Mouse (Mus musculus): Measurements from ENCODE around the gene Fam13a.

Fam13a gene

GRCm38 (mm10) chr6:59024164-59024724 lies at the start of gene Fam13a:
Gene Fam13a, minus strand, starts transcription at chr6:59024549.
- peak; percentile 81 for DNase-seq (ENCODE audit: low spot score)

GRCm38 (mm10) chr6:59072096-59073060 lies 48.0 kb upstream of the Fam13a start:
- no peak for DNase-seq (ENCODE audit: low spot score)

DNA sequence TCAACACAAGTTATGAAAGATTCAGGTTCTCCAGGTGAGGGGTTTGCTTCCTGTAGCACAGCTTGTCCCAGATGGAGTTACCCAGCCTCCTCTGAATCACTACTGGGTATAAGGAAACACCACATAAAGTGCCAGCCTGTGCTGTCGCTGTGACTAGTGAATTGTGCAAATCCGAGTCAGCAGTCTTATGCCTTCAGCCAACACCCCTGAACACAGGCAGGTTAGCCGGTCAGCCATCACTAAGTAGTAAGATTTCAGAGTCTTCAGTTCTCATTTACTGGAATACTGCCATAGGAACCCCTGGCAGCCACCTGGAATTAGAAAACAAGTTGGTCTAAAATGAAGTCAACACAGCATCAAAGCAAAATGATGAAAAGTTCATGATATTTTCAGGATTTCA lies 47.3 kb upstream of the Fam13a start:
- no peak for DNase-seq (ENCODE audit: low spot score)

- no peak for DNase-seq (ENCODE audit: low spot score)
These were observed 43.8 kb upstream of the Fam13a start for GRCm38 (mm10) chr6:59068187-59068586.

DNA sequence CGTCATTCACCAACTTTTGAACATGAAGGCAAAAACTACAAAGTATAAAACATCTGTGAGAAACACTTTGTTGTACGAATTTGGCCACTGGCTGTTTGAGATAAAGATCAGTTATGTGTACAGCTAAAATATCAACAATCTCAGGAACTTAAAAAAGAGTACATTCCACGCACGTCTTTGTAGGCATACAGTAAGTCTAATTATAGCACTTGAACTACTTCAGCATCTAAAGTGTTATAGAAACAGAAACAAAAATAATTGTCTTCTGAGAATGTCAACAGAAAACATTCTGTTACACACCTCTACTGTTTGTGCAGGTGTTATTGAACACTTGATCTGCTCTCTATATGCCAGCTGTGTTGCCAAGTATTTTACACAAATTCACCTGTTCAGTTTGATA lies 40.1 kb upstream of the Fam13a start:
- no peak for DNase-seq (ENCODE audit: low spot score)

DNA sequence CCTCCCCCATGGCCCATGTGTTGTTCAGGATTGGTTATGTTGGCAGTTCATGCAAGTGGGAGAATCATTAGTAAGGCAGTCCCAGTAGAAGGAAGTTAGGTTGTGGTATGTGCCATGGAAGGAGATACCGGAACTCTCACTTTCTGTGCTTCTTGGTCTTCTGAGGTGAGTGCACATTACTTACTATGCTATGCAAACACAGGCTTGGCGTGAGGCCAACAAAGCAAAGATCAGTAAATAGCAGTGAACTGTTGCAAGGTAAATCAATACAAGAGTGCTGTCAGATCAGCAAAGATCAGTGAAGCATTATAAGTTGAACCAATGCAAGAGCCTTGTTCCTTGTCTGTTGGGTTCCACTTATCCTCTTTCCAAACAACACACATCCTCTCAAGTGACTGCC lies 28.9 kb upstream of the Fam13a start:
- DNase-seq (ENCODE audit: low spot score): no peak

DNA sequence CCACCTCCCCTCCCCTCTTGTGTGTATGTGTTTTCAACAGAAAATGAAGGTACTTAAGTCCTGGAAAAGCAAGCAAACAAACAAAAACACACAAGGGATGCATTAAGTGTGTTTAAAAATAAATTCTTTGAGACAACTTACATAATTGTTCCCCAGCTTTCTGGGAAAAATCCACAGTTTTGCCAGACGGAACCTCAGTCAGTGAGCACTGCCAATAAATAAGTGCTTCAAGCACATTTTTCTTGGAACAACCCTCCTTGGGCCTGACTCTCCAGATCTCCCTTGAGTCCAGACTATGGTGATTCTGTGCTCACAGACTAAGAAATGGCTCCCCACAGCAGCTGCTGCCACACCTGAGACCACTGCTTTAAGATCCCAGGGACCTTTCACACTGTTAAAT lies 15.4 kb upstream of the Fam13a start:
- no peak for DNase-seq (ENCODE audit: low spot score)

- no peak for DNase-seq (ENCODE audit: low spot score)
These were observed 8.4 kb upstream of the Fam13a start for GRCm38 (mm10) chr6:59032748-59033147.

- DNase-seq (ENCODE audit: low spot score): no peak
These were observed 7.2 kb upstream of the Fam13a start for GRCm38 (mm10) chr6:59031539-59031938.

DNA sequence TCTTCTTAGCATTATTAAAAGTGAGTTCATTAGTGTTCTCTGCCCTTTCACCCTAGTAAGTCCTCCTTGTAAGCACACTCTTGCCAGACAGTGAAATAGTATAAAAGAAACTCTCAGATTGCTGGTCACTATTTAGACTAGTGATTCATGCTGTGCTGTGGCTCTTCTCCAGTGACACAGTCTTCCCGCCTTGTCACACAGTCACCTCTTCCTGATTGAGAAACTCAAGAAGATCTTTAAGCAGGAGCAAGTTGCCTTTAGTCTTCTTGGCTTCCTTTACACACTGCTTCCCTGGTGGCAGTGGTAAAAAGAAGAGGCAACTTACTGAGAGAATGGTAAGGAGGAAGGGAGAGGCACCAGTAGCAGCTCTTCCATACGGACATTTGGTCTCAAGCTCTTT lies 6.3 kb upstream of the Fam13a start:
- DNase-seq (ENCODE audit: low spot score): no peak

DNA sequence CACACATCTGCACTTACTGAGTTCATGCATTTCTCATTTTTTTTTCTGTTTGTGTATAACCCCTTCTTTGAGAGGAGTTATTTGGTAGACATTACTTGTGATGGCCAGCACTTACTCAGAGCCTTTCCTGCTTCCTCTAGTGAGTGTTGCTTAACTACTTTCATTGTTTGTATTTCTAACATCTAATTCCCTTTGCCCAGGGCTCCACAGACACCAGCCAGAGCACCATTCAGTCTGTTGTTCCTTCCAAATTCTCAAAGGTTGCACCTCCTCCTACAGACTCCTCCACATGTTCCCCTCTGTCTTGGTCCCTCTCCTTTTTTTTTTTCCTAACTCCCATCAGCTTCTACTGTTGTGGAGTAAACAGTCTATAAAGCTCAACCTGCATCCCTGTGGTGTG lies 5.7 kb upstream of the Fam13a start:
- DNase-seq (ENCODE audit: low spot score): no peak

- no peak for DNase-seq (ENCODE audit: low spot score)
These were observed 4.5 kb upstream of the Fam13a start for GRCm38 (mm10) chr6:59028871-59029270.

DNA sequence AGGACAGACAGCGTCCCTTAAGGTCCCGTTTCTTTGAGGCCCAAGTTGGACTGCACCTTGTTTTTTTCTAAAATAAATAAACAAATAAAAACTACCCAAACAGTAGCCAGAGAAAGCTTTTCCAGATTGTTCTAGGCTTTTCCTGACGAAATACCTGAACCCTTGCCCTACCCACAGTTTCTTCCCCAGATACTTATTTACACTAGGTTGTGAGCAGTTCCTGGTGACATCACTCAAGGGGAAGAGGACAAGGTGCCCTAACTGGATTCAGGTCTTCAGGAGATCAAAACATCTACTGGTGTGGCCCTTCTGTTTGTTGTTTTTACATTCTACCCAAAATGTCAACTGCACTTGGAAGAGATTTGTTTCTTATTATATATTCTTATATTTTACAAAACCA lies 457 bp upstream of the Fam13a start:
- DNase-seq (ENCODE audit: low spot score): no peak

DNA sequence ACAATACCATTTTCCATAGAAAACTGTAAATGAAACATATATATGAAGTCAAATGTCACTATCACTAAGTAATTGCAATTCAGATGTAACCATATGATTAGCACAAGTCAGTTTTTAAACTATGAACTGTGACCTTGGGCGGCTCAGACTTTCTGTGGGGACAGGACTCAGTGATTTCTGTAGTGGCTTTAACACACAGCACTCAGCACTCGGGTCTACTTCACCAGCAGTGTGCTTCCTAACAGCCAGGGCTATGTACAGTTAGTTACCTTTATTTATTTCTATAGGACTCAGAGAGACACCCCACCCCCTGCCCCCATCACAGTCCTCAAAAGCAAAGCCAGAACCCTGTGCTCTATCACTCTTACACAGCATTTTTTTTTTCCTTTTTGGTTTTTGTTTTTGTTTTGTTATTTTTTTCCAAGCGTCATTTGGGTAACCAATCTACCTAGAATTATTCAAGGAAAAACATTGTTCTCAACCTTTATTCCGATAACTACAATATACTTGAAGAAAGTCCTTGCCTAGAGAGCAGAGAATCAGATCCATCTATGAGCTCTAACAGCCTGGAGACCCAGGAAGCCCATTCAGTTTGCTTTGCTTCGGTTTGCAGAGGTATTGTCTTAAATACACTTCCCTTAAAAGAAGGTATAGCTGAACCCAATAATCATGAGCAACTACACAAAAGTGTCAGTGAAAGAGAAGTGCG lies 740 bp downstream of the Fam13a start:
- DNase-seq (ENCODE audit: low spot score): no peak

- DNase-seq (ENCODE audit: low spot score): no peak
These were observed 1.7 kb downstream of the Fam13a start for GRCm38 (mm10) chr6:59022621-59023020.

DNA sequence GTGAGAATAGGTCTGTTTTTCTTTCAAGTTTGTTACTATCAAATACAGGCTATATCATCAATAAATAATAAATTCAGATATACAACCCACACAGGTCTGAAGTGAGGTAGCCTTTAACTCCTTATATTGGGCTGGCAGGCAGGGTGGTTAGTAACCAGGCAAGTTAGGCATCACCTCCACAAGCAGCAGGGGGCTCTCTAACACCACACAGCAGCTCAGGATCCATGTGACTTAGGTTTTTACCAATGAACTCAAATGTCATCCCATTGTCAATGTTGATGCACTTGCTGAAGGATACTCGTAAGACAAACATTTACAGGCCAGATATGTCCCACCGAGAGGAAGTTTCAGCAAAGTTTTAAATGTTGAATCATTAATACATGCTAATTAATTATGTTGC lies 4.0 kb downstream of the Fam13a start:
- peak; percentile 36 for DNase-seq (ENCODE audit: low spot score)

DNA sequence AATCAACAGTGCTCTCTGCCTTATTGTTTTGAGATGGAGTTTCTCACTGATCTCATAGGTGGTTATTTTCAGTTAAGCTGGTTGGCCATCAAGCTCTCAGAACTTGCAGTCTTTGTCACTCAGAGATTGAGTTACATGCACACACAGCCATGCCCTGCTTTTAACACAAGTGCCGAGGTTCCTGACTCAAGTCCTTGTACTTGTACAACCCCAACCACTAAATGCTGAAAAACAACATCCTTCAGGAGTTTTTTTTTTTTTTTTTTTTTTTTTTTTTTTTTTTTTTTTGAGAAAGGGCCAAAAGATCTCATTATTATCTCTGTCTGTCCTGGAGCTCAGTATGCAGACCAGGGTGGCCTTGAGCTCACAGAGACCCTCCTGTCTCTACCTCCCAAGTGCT lies 4.5 kb downstream of the Fam13a start:
- no peak for DNase-seq (ENCODE audit: low spot score)

DNA sequence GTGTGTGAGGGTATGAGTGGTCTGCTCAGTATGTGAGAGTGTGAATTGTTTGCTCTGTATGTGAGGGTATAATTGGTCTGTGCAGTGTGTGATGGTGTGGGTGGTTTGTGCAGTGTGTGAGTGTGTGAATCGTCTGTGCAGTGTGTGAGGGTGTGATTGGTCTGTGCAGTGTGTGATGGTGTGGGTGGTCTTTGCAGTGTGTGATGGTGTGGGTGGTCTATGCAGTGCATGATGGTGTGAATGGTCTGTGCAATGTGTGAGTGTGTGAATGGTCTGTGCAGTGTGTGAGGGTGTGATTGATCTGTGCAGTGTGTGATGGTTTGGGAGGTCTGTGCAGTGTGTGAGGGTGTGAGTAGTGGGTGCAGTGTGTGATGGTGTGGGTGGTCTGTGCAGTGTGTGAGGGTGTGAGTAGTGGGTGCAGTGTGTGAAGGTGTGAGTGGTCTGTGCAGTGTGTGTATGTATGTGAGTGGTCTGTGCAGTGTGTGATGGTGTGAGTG lies 8.0 kb downstream of the Fam13a start:
- no peak for DNase-seq (ENCODE audit: low spot score)

- DNase-seq (ENCODE audit: low spot score): no peak
These were observed 9.6 kb downstream of the Fam13a start for GRCm38 (mm10) chr6:59014760-59015159.

DNA sequence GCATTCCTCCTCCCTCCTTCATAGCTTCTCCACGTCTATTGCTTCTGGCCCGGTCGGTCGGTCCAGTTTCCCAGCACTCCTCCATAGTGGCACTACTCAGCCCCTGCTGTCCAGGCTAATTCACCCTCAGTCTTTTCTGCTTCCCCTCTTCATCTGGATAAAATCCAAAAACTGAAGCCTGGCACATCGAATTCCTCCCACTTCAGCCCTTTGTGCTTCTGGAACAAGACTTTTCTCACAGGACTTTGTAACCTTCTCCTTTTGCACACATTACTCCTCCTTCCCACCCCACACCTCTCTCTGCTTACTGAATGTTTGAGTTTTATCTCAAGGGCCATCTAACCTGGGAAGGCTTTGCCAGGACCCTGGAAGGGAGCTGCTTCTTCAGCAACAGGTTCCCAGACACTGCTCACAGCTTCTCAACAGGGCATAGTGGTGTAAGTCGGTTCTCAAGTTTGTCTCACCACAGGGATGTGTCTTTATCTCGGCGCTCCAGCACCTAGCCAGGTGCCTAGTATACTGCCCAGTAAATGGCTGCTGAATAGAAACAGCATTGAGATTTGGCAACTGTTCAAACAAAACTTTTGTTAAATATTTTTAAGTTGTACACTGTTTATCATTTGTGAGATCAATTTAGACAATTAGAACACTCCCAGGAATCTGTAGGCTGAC lies 10.1 kb downstream of the Fam13a start:
- no peak for DNase-seq (ENCODE audit: low spot score)

- no peak for DNase-seq (ENCODE audit: low spot score)
These were observed 13.6 kb downstream of the Fam13a start for GRCm38 (mm10) chr6:59010792-59011191.

DNA sequence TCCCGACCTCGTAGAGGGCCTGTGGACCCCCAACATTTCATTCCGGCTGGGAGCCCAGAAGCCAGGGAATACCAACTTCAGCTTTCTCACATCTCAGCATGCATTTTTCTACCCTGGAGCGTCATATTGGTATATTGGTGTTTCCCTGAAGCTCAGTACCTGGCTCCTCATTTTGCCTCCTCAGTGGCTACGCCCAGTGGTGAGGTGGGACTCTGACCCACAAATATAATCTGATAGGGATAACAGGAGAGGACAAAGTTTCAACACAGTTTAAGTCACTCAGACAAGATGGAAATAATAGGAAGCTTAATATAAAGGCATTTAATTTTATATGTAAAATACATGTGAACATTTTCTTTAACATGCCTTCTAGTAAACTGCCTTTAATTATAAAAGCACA lies 19.7 kb downstream of the Fam13a start:
- DNase-seq (ENCODE audit: low spot score): no peak

Measured in ovary, postnatal 36 days (tissue).